Mouse (Mus musculus) ES-CJ7 (cell line): ENCODE measurements around the gene Anpep.
"Not testable (repeated sequence)": the region's sequence is repeated elsewhere in the genome, so short reads cannot be mapped to it uniquely, and the experiment has no call there.

Experiments
- DNase-seq: peaks from one replicate; pipeline ENCODE4 v3.0.0; 2011; ENCODE audit warnings: low read depth, low spot score

The Anpep gene

DNA sequence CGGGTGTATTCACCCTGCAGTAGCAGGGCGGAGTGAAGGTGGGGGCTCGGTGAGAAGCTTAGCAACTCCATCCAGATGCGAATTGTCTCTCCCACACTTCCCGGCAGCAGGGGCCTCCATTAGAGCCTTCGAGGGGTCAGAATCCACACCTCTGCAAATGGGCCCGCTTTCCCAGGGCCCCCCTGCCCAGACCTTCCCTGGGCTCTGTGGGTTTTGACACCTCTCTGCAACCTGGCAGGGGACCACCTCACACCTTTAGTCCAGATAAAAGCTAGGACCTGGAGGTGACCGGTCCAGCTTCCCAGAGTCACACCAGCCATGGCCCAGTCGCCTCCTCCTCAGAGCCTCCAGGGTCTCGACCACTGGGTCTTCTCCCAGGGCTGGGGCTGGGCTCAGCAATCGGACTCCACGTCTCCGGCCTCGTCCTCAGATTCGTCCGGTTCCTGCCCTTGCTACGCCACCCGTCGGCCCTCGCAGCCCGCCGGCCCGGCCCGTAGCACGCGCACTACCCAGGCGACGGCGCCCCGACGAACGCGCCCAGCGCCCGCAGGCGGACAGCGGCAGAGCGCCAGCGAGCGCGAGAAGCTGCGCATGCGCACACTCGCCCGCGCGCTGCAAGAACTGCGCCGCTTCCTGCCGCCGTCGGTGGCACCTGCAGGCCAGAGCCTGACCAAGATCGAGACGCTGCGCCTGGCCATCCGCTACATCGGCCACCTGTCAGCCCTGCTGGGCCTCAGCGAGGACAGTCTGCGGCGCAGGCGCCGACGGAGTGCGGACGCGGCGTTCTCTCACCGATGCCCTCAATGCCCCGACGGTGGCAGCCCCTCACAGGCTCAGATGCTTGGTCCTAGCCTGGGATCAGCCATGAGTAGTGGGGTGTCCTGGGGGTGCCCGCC is 50.0 kb downstream of the Anpep start, which contains the start of gene Mesp2:
Mesp2 (plus strand) TSS at position 117 of the 896 bp plus-strand sequence.
- peak; percentile 73 for DNase-seq

DNA sequence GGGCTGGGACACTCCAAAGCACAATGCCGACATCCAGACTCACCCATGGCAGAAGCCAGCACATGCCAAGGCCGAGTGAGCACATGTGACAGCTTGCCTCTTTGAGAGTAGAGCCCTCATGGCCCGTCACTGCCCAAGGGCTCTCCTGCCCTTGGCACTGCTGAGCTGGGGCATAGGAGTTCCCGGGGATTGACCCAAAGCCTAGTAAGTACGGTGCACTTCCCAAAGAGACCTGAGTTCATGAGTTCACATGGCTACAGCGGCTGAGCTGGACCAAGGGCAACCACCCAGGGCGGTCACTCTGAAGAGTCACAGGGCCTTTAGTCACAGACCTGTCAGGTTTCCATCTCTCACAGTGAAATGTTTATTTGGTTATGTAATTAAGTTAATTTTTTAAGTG is 52.3 kb downstream of the Anpep start:
- no peak for DNase-seq

DNA sequence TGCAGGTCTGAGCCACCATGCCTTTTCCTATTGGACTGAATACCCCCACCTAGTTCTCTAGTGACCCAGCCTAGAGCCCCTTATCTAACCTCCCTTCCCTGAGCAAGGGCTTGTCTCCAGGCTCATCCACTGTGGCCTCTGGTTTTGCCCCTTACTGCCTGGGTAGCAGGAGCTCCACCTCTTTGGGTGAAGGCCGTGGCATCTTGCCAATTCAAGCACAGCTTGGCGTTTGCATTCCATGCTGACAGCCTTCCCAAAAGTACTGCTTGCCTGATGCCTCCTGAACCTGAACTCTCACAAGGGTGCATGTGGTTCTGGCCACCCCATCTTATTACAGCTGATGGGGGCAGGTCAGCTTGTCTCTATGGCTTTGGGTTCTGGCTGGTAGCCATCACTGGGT is 57.0 kb downstream of the Anpep start:
- DNase-seq, result no peak

DNA sequence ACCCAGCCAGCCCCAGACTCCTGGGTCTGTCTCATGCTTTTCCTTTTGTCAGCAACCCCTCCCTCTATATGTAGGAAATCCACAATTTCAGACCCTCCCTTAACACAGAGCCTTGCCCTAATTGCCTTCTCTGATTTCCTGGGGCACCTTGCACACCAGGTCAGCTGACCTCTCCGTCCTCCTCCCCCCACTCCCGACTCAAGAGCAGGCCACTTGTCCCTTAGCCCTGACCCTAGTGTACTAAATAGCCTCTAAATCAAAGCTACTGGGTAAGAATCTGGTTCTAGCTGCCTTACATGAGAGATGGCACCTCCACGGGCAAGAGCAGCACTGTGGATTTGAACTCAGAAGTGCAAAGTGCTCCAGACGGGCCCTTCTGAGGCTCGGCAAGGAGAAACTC is 58.8 kb downstream of the Anpep start:
- no peak for DNase-seq

DNA sequence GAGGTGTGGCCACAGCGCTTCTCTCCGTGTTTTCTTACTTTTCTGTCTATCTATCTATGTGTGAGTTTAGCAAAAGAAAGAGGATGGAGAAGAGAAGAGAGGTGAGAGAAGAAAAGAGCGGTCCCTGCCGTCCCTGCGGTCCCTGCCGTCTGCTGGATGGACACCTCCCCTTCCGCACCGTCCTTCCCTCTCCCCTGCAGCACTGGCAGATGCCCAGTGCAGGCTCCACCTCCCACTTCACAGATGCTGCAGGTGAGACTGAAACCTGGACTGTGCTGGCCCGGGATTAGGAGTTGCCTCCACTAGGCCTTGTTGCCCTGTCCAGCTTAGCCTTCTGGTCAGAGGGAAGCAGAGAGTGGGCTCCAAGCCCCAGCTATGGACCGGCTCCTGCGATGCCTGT is 59.5 kb downstream of the Anpep start:
- DNase-seq, result no peak

DNA sequence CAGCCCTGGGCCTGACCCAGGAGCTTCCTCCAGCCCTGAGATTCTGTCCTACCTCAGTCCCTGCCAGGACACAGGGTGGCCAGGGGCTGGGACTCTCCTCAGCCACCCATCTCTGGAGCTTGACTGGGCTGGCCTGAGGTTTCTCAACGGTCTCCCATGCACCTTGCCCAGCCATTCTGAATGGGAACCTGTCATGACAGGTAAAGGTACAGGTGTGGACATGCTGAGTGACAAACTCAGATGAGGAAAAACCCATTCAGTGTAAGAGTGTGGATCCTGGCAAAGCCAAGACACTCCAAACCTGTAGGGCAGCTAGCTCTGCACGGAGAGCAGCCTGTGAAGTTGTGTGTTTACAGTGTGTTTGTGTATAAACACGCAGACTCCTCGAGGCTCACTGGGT is 60.5 kb downstream of the Anpep start:
- no peak for DNase-seq

DNA sequence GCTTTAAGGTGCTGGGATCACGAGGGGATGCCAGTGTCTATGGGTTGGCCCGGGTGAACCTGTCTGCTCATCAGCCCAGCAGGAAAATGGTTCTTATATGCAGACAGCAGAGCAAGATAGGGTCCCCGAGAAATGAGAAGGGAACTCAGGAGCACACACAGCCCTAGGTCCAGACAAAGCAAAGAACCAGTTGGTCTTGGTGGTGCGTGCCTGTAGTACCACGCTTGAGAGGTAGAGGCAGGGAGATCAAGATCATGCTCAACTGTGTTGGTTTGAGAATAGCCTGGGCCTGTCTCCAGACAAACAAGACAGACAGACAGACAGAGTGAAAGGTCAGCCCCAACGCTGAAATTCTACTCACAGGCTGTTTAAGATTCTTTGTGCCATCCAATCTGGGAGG is 61.4 kb downstream of the Anpep start:
- DNase-seq, result peak; percentile 71

DNA sequence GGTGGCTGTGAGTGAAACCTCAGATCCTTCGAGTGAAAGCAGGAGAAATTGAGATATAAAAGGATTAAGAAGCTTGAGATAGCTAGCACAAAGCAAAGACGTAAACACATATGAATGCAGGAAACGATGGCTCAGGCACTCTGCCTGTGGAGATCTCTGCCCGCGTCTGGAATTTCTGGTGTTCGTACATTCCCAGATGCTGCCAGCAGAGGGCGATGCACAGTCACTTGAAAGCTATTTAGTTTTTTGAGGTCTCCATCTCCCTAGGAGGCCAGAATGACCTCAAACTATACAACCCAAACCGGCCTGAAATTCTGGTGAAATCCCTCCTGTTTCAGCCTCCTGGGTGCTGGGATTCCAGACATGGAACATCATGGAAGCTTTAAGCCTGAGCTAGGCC is 61.8 kb downstream of the Anpep start:
- peak; percentile 75 for DNase-seq

DNA sequence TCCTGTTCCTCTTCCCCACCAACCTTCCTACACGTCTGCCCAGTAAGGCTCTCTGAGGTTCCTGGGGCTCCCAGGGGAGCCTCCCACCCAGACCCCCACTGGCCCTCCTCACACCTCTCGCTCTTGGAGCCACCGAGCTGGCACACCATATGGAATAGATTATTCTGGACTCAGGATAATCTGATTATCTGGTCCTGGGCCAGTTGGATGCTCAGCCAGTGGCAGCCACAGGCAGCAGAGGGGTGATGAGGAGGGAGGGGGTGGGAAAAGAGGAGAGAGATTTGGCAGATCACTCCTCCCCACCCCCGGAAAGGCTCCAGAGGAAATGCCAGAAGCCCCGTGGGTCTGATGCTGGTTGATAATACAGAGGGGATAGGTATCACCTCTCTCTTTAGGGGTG is 62.3 kb downstream of the Anpep start:
- no peak for DNase-seq

DNA sequence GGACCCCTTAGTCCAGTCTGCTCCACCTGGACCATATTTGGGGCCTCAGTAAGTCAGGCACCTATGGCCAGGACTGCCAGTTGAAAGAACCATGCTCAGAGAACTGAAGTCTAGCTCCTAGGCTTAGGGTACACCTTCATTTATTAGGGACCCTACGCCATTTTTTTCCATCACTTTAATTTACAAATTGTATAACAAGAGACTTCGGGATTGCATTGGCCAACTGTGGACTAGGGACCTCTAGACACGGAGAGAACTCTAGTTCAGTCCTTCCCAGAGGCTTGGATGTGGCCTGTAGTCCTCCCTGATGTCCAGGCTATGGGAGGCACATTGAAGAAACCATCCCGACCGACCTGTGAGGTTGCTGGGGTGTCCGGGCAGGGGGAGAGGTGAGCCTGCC is 67.2 kb downstream of the Anpep start, which contains the start of gene Mesp1:
Mesp1 (minus strand) TSS at position 101 of the 400 bp plus-strand sequence.
- no peak for DNase-seq

DNA sequence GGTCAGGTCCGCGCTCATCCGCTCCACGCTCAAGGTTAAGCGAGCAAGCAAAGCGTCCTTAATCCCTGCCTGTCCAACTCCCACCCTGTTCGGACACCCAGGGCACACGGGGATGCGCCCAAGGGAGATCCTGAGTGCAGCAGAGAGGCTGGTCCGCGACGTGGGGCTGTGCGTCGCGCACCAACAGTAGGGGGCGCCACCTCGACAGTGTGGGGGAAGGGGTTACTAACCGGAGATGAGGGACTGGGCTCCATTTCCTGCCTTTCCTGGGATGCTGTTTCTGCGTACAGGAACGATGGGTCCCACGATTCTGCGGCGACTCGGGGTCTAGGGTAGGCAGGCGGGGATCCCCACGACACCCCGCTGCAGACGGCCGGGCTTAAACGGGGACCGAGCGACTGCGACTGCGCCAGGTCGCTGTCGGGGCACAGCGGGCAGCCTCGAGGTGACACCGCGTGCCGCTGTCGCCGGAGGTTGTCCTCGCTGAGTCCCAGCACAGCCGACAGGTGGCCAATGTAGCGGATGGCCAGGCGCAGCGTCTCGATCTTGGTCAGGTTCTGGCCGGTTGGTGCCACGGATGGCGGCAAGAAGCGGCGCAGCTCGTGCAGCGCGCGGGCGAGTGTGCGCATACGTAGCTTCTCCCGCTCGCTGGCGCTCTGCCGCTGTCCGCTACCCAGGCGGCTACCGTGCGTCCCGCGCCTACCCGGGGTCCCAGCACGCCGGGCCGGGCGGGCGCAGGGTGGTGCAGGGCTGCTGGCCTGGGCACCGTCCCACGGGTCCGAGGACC is 68.0 kb downstream of the Anpep start:
- DNase-seq, result peak; percentile 60

DNA sequence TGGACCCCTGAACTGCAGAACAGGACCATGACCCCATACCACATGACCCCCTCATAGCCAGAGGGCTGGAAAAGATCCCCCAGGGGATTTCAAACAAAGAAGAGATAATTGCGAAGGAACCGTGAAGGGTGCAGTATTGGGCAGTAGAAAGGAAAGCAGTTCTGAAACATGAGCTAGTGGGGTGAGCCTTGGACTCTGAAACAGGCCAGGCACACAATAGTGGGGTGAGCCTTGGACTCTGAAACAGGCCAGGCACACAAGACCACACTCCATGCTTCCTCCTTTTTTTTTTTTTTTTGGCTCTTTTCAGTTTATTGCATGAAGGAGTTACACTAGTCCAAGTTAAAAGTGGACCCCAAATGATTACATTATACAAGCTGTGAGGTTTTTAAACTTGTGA is 71.0 kb downstream of the Anpep start:
- not testable (repeated sequence) for DNase-seq

DNA sequence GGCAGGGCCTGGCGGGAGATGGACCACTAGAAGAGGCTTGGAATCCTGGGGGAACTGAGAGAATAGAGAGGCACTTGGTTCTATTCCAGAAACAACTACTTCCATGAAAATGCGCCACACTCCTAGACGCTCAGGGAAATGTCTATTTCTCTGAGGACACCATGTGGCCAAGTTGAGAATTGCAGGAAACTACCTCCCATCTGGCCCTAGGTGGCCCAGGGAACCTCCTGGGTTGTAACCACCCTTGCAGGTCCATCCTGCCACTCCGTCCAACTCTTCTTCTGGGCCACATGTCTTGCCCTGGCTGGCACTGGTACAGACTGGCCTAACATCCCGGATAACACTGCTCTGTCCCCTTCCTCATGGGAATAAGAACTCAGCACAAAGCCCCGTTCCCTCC is 74.6 kb downstream of the Anpep start:
- peak; percentile 81 for DNase-seq

DNA sequence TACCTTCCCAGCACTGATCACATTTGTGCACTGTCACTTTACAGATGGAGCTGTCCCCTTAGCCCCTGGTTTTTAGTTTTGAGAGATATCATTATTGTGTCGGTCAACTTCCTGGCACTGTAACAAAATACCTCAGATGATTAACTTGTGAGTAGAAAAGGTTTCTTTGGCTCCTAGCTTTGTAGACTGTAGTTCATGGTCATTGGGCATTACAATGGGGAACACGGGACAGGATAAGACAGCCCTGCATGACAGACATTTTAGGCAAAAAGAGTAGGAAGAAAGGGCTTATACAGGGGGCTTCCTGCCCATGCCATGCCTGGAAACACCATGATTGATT is 78.4 kb downstream of the Anpep start:
- DNase-seq, result no peak

DNA sequence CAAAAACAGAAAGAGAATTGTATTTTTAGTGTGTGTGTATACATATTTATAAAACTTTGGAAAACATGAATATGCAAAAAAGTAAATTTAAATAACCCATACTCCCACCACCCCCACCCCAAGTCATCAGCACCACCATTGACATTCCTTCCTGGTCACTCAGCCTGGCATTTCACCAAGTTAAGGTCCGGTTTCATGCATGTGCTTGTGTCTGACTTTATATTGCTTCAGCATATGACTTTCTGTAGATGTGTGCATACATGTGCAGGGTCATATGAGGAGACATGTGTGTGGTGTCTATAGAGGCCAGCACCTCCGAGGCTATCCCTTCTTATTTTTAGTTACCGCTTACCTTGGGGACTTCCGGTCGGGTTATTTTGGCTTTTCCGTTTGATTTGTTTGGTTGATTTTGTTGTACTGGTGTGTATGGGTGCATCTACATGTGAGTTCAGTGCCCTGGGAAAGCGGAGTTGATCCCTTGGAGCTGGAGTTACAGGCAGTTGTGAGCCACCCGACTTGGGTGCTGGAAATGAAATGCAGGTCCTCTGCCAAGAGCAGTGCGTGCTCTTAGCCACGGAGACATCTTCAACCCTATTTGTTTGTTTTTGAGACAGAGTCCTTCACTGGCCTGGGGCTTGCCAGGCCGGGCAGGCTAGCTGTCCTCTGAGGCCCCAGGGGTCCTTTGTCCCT is 78.9 kb downstream of the Anpep start:
- DNase-seq, result no peak

DNA sequence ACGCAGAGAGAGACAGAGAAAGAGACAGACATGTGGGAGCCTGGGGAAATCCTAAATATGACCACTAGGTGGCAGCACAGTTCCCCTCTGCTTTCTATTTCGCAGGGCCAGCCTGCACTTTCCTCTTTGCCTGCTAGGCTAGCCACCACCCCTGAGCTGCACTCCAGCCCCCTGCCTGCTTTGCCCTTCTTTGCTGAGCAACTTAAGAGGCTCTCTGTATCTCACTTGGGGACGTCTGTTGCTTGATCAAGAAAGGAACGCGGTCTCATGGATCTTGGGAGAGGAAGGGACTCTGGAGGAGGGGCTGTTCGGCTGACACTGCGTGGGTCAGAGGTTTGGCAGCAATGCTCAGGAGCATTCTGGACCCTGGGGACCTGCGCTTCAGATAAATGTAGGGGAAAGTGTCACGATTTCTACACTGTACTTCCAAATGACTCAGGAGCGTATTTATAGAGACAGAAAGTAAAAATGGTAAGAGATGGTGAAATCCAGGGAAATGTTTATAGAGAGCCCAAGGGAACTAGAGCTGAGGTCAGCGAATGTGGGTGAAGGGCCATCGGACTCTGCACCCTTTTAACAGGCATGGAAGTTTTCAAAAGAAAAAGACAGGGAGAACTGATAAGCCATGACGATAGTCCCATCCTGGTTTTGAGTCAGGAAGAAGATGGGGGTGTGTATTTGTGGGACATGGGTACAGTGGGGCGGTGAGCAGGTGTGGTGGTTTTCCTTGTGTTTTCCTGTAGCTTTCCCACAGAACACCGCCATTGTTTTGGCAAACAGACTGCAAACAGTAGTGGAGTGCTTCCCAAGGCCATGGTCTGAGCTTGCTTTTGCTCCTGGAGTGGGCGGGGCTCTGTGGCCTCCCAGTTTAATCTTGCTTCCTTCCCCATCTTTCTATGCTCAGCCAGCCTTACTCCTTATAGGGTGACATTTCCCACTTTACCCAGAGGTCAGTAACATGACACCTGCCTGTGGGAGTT is 79.9 kb downstream of the Anpep start:
- DNase-seq, result peak; percentile 78
